Mouse (Mus musculus) left cerebral cortex, adult 9 months (tissue): ENCODE measurements around the gene Galntl6.
"Not testable (repeated sequence)": the region's sequence is repeated elsewhere in the genome, so short reads cannot be mapped to it uniquely, and the experiment has no call there.

Experiments
- DNase-seq, 2 experiments: peaks; one replicate each; pipeline ENCODE4 v3.0.0; 2022; ENCODE audit warnings: low spot score in 2 of 2

The Galntl6 gene

GRCm38 (mm10) chr8:58606451-58606850 is 306.0 kb downstream of the Galntl6 start:
- DNase-seq, result no peak

GRCm38 (mm10) chr8:58604751-58605150 is 307.7 kb downstream of the Galntl6 start:
- DNase-seq, result no peak

- DNase-seq, result peak in 1 of 2 experiments; percentile 26
Observed at GRCm38 (mm10) chr8:58597834-58598233, 314.6 kb downstream of the Galntl6 start.

- no peak for DNase-seq
Observed at GRCm38 (mm10) chr8:58575346-58575745, 337.1 kb downstream of the Galntl6 start.

GRCm38 (mm10) chr8:58568086-58568485 is 344.4 kb downstream of the Galntl6 start:
- no peak for DNase-seq

GRCm38 (mm10) chr8:58566115-58566514 is 346.3 kb downstream of the Galntl6 start:
- DNase-seq, result peak in 1 of 2 experiments; percentile 32

- no peak for DNase-seq
Observed at GRCm38 (mm10) chr8:58535781-58536180, 376.7 kb downstream of the Galntl6 start.

GRCm38 (mm10) chr8:58534631-58535030 is 377.8 kb downstream of the Galntl6 start:
- DNase-seq, result no peak

- DNase-seq, result no peak
Observed at GRCm38 (mm10) chr8:58523443-58523842, 389.0 kb downstream of the Galntl6 start.

GRCm38 (mm10) chr8:58521932-58522331 is 390.5 kb downstream of the Galntl6 start:
- DNase-seq, result no peak

GRCm38 (mm10) chr8:58510516-58510915 is 401.9 kb downstream of the Galntl6 start:
- no peak for DNase-seq

- no peak for DNase-seq
Observed at GRCm38 (mm10) chr8:58509051-58509450, 403.4 kb downstream of the Galntl6 start.

GRCm38 (mm10) chr8:58487099-58487498 is 425.3 kb downstream of the Galntl6 start:
- DNase-seq, result no peak

- not testable (repeated sequence) for DNase-seq
Observed at GRCm38 (mm10) chr8:58463342-58463741, 449.1 kb downstream of the Galntl6 start.

- no peak for DNase-seq
Observed at GRCm38 (mm10) chr8:58442696-58443095, 469.7 kb downstream of the Galntl6 start.

- DNase-seq, result no peak
Observed at GRCm38 (mm10) chr8:58418481-58418880, 494.0 kb downstream of the Galntl6 start.

GRCm38 (mm10) chr8:58417551-58417950 is 494.9 kb downstream of the Galntl6 start:
- DNase-seq, result no peak

GRCm38 (mm10) chr8:58396500-58396899 is 515.9 kb downstream of the Galntl6 start:
- DNase-seq, result no peak

GRCm38 (mm10) chr8:58395879-58396278 is 516.6 kb downstream of the Galntl6 start:
- no peak for DNase-seq

GRCm38 (mm10) chr8:58372389-58372788 is 540.1 kb downstream of the Galntl6 start:
- peak in 1 of 2 experiments; percentile 8 for DNase-seq

GRCm38 (mm10) chr8:58371979-58372378 is 540.5 kb downstream of the Galntl6 start:
- no peak for DNase-seq

GRCm38 (mm10) chr8:58331151-58331550 is 581.3 kb downstream of the Galntl6 start:
- peak; percentile 24 to 38 for DNase-seq

GRCm38 (mm10) chr8:58313482-58313881 is 599.0 kb downstream of the Galntl6 start:
- peak in 1 of 2 experiments; percentile 7 for DNase-seq

- peak; percentile 18 to 21 for DNase-seq
Observed at GRCm38 (mm10) chr8:58291487-58291886, 621.0 kb downstream of the Galntl6 start.
